In genomic region chr10:21762516-21762915, GRCm38 (mm10) we compare ENCODE assay signal across 23 mouse cellular contexts.
A peak's percentile ranks its signal among the peaks of the same experiment; 100 is the strongest.
DNase-seq lines count a peak whose midpoint lies in the region; ATAC-seq and TF ChIP-seq lines count a peak whose summit lies in the region.
"Had no signal": no experiment of that assay in that cellular context is flagged by ENCODE, and none has a peak within 500 bp of the region (broad histone marks: within the 10 kb centered on the region; RNA-seq: fewer than 3 reads in every experiment).

No protein-coding gene starts in this region.

- ATAC-seq in forebrain, embryonic 16.5 days: peak; percentile 72
- no peak for ATAC-seq in erythroid progenitor cell, adult 5-6 weeks (replicated peaks; ENCODE audit: low FRiP score, poor library complexity, severe bottlenecking)
- ATAC-seq: intestine, embryonic 16.5 days had no signal

- H3K4me1 ChIP-seq in forebrain, embryonic 16.5 days (replicated peaks; ENCODE audit: control insufficient read depth, insufficient read depth, low read length): peaks cover 3% of the 10 kb centered on the region; the same call in 1 of the 2 replicates
- no peaks in the 10 kb centered on the region for H3K4me1 ChIP-seq in forebrain, embryonic 10.5 days
- peaks cover 12% of the 10 kb centered on the region for H3K4me1 ChIP-seq in cortical plate, adult 2 months (ENCODE audit: control insufficient read depth, insufficient read depth, low read length)
- H3K4me1 ChIP-seq: heart, embryonic 13.5 days; hindbrain, embryonic 15.5 days; liver, embryonic 15.5 days had no signal

- no peak for DNase-seq in forebrain, embryonic 10.5 days (ENCODE audit: extremely low spot score, low spot score)
- DNase-seq in layer of hippocampus, postnatal 36 days: peak; percentile 37 to 41
- DNase-seq in right cerebral cortex, postnatal 14 days: peak; percentile 37
- no peak for DNase-seq in gastrocnemius, postnatal 4 days (ENCODE audit: low spot score in 2 of 2)
- DNase-seq: adrenal gland, postnatal 10 days; cerebellum, adult 11-12 months; cerebellum, postnatal 25 days; heart, postnatal 36 days; lung, postnatal 10 days; midbrain, embryonic 14.5 days; retina, postnatal 1 day; thymus, postnatal 25 days had no signal

- no peak overlapping the region for H3K4me2 ChIP-seq in forebrain, embryonic 16.5 days (ENCODE audit: low read length)
- H3K4me2 ChIP-seq: embryonic facial prominence, embryonic 13.5 days; heart, embryonic 13.5 days; hindbrain, embryonic 15.5 days; liver, embryonic 15.5 days had no signal

- no peaks in the 10 kb centered on the region for H3K9me3 ChIP-seq in forebrain, embryonic 16.5 days (ENCODE audit: control insufficient read depth, low read length)
- no peaks in the 10 kb centered on the region for H3K9me3 ChIP-seq in forebrain, embryonic 10.5 days
- H3K9me3 ChIP-seq: embryonic facial prominence, embryonic 13.5 days; heart, embryonic 13.5 days; hindbrain, embryonic 15.5 days; liver, embryonic 15.5 days had no signal

- 72% methylated on average over 5 of the region's 5 CpGs for WGBS in forebrain, embryonic 16.5 days
- 95% methylated on average over 5 of the region's 5 CpGs for WGBS in forebrain, embryonic 10.5 days

- no peaks in the 10 kb centered on the region for H3K36me3 ChIP-seq in forebrain, embryonic 16.5 days (ENCODE audit: control insufficient read depth, insufficient read depth)
- H3K36me3 ChIP-seq in forebrain, embryonic 10.5 days (replicated peaks): no peaks in the 10 kb centered on the region
- H3K36me3 ChIP-seq: embryonic facial prominence, embryonic 13.5 days; heart, embryonic 13.5 days; hindbrain, embryonic 15.5 days; liver, embryonic 15.5 days had no signal

- no peak overlapping the region for H3K9ac ChIP-seq in forebrain, embryonic 16.5 days (replicated peaks; ENCODE audit: low read depth, low read length)
- H3K9ac ChIP-seq: embryonic facial prominence, embryonic 13.5 days; heart, embryonic 13.5 days; hindbrain, embryonic 15.5 days; liver, embryonic 15.5 days had no signal

- TF ChIP-seq CTCF in cortical plate, adult 2 months (IDR thresholded peaks at IDR 0.05; ENCODE audit: extremely low read depth, insufficient read depth, low read length): no peak

- H3K4me3 ChIP-seq in forebrain, embryonic 16.5 days (replicated peaks; ENCODE audit: low read length): no peak overlapping the region
- no peak overlapping the region for H3K4me3 ChIP-seq in forebrain, embryonic 10.5 days
- no peak overlapping the region for H3K4me3 ChIP-seq in cortical plate, adult 2 months (ENCODE audit: insufficient read depth, low read length)
- H3K4me3 ChIP-seq: embryonic facial prominence, embryonic 13.5 days; heart, embryonic 13.5 days; hindbrain, embryonic 15.5 days; liver, embryonic 15.5 days; myocyte had no signal

- no peak overlapping the region for H3K27ac ChIP-seq in forebrain, embryonic 16.5 days (ENCODE audit: low read length)
- no peak overlapping the region for H3K27ac ChIP-seq in forebrain, embryonic 10.5 days
- peak overlapping the region; percentile 79; the same call in 1 of the 2 replicates for H3K27ac ChIP-seq in cortical plate, adult 2 months (ENCODE audit: insufficient read depth, low read length)
- H3K27ac ChIP-seq: embryonic facial prominence, embryonic 13.5 days; heart, embryonic 13.5 days; hindbrain, embryonic 15.5 days; kidney, postnatal 0 days; liver, embryonic 15.5 days had no signal

- H3K27me3 ChIP-seq in forebrain, embryonic 16.5 days (replicated peaks; ENCODE audit: control insufficient read depth, insufficient read depth, low read length): no peaks in the 10 kb centered on the region
- H3K27me3 ChIP-seq in forebrain, embryonic 10.5 days (ENCODE audit: poor library complexity, severe bottlenecking): no peaks in the 10 kb centered on the region
- H3K27me3 ChIP-seq: CH12.LX; embryonic facial prominence, embryonic 13.5 days; heart, embryonic 13.5 days; hindbrain, embryonic 15.5 days; liver, embryonic 15.5 days had no signal

- no peak for TF ChIP-seq POLR2A in cortical plate, adult 2 months (IDR thresholded peaks at IDR 0.05; ENCODE audit: extremely low read depth, insufficient read depth, low read length)

Comparison
In these comparisons a context has a peak if more than half of its experiments do, and no peak if none do; other contexts are left out.
1. DNase-seq: peak in layer of hippocampus, postnatal 36 days (2 of 2) and right cerebral cortex, postnatal 14 days (single experiment); none in forebrain, embryonic 10.5 days (single experiment) and gastrocnemius, postnatal 4 days (0 of 2).